Mouse (Mus musculus) duodenum, adult 2 months (tissue): Measurements from ENCODE around the gene Gm7876. TPM values are rescaled to one million over a fixed set of nuclear protein-coding genes. Genes with fewer than 3 reads are reported as not detected.

Source experiments
- polyA plus RNA-seq: library from polyadenylated mRNA; depleted of rRNA; stranded (reverse); fragments of >200 nt; gene quantifications from 2 replicates; pipeline ENCODE4 v1.2.3, GENCODE M21; 2012; ENCODE audit warnings: low replicate concordance; rRNA removed

The Gm7876 gene
- not detected in 2 replicates for polyA plus RNA-seq

DNA sequence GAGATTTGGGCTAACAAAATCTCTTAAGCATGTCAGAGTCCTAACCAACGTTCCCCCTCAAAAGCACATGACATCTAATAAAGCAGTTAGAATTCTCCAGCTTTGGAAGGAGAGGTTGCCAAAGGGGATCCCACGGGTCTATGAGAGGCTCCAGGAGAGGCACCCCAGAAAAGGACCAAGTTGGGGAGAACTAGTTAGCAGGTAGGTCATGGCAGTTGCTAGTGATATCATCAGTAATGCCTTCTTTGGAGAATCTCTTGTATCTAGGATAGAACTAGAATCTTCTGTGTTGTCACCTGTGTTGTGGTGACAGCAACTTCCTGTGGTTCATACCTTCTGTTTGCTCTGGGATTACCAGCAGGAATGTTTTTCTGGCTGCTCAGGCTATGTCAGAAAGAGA lies at the start of gene Gm7876:
TSS of gene Gm7876 (plus strand) at position 301 of the 400 bp plus-strand sequence.

DNA sequence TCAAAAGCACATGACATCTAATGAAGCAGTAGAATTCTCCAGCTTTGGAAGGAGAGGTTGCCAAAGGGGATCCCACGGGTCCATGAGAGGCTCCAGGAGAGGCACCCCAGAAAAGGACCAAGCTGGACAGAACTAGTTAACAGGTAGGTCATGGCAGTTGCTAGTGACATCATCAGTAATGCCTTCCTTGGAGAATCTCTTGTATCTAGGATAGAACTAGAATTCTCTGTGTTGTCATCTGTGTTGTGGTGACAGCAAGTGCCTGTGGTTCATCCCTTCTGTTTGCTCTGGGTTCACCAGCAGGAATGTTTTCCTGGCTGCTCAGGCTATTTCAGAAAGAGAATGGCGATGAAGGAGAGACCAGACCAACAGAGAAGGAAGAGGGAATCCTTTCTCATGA lies 45.1 kb upstream of the Gm7876 start, which contains the start of gene Gm3239:
TSS of gene Gm3239 (plus strand) at position 301 of the 400 bp plus-strand sequence.

DNA sequence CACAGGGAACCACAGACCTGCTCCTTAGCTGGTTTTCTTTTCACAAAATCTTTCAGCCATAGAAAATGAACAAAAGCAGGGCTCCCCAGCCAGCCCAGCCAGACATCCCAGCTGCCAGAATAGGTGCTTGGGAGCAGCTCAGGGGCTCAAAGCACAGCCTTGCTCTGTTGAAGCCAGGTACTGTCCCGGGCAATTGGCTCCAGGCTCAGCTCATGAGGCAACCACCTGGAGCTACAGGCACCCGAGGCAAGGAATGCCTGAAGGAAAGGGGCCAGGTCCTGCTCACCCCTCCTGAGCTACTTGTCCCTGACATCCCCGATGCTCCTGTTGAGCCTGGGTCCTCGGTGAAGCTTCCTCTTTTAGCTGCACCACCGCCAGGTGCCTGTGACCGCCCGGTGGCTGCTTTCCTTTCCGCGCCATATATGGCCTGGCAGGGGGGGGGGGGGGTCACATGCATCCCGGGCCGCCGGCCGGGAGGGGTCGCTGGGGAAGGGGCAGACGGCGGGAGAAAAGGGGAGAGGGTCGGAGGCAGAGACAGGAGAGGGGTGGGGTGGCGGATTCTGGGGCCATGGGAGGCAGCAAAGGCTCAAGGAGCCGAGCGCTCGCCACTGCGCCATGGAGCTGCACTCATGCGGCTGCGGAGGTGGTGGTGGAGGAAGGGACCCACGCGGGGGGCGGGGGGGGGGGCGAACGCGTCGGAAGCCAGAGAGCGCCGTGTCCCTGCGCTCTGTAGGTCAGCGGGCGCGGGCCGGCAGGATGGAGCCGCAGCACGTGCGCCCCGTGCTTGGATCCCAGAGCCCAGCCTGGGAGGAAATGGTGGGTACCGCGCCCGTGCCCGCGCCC lies 17.2 kb downstream of the Gm7876 start, which contains the start of gene Gm3252:
TSS of gene Gm3252 (plus strand) at position 738 of the 843 bp plus-strand sequence.

Other genes starting within 250 kb of the Gm7876 start
- gene Gm3182, start 227.5 kb upstream of the Gm7876 start, polyA plus RNA-seq = not detected in 2 replicates
- not detected in 2 replicates for gene Gm3047, start 153.8 kb upstream of the Gm7876 start, polyA plus RNA-seq
- not detected in 2 replicates for gene Gm8159, start 76.9 kb upstream of the Gm7876 start, polyA plus RNA-seq
- gene Gm3239, start 45.0 kb upstream of the Gm7876 start, polyA plus RNA-seq = not detected in 2 replicates
- gene Gm3252, start 17.5 kb downstream of the Gm7876 start, polyA plus RNA-seq = 0.19 and 0.34 TPM in 2 replicates
- gene Gm9602, start 67.1 kb downstream of the Gm7876 start, polyA plus RNA-seq = not detected in 2 replicates
- gene Gm3269, start 128.9 kb downstream of the Gm7876 start, polyA plus RNA-seq = not detected in 2 replicates
- gene Gm3264, start 146.3 kb downstream of the Gm7876 start, polyA plus RNA-seq = not detected in 2 replicates
- gene Gm3278, start 183.2 kb downstream of the Gm7876 start, polyA plus RNA-seq = not detected in 2 replicates